Mouse (Mus musculus): ENCODE measurements around the gene Tiam1. TPM values are rescaled to one million over a fixed set of nuclear protein-coding genes. Genes with fewer than 3 reads are reported as not detected.

Gene Tiam1
- 13.2 TPM for total RNA-seq (2023)

DNA sequence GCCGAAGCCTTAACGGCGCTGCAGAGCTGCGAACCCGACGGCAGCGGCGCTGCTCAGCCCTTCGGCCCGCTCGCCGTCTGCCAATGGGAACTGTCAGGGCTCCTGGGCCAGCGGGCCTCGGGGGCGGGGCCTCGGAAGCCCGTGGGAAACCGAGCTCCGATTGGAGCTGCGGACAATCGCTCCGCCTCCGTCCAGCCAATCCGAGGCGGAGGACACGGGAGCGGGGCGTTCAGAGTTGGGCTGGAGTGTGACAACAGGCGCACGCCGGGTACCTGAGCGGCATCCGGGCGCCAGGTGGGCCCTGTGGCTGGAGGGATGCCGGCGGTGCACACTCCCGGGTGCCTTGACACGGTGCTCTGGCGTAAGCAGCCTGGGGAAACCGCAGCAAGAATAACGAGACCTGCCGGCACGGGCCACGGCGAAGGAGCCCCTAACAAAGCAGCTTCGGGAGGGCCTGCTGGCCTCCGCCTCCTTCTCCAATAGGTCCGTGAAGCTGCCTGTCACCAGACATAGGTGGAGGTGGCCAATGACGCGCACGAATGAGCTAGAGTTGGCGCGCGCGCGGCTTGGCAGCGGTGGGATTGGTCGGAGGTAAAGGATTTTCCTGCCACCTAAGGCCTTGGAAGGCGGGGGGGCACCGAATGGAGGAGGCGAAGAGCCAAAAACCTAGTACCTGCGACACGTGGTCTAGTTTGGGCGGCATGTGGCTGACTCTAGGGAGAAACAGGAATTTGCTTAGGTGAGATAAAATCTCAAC lies at the start of gene Tiam1:
Tiam1 (minus strand) TSS at position 10 of the 757 bp plus-strand sequence.

Other genes with a start within 250 kb of the Tiam1 start
- 242 TPM for gene Sod1, start 77.0 kb upstream of the Tiam1 start, total RNA-seq (2023)
- 102 TPM for gene Scaf4, start 140.7 kb upstream of the Tiam1 start, total RNA-seq (2023)
- 0.09 TPM for gene Hunk, start 242.2 kb upstream of the Tiam1 start, total RNA-seq (2023)